Mouse (Mus musculus) thymus, postnatal 36 days (tissue): ENCODE measurements around the gene March1.
A peak's percentile ranks its signal among the peaks of the same experiment; 100 is the strongest.

Experiments
- DNase-seq, 2 experiments: peaks; one replicate each; pipeline ENCODE4 v3.0.0; 2022; ENCODE audit warnings: mixed read lengths in 2 of 2

Gene March1

DNA sequence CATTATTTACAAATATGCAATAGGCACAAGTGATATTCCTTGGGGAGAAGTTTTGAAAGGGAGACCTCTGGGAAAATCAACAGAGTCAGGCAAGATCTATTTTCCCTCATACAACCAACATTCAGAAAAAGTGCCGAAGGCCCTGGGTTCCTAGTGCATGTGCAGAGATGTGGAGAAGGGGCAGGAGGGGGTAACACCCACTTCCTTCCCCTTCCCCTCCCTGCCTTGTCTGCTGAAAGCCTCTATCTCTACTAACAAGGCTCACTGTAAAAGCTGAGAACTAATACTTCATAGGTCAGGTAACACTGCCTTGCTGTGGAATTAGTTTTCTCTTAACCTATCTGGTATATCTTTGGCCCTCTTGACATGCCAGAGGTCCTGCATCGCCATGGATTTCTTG is 812.9 kb downstream of the March1 start:
- no peak for DNase-seq

DNA sequence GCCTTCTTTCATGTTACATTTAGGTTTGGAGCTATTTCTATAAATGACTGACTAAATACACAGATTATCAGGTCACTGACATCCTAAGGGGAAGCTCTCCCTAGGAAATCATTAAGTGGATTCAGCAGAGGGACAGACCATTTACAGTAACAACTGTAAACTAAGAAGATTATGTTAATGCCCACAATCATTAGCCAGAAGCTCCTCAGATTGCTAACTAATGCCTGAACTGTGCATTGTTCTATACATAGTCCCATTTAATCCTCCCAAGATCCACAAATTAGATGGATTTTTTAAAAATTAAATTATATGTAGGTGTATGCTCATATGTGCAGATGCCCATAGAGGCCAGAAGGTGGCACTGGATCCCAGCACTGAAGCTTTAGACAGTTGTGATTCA is 815.9 kb downstream of the March1 start:
- DNase-seq = no peak

DNA sequence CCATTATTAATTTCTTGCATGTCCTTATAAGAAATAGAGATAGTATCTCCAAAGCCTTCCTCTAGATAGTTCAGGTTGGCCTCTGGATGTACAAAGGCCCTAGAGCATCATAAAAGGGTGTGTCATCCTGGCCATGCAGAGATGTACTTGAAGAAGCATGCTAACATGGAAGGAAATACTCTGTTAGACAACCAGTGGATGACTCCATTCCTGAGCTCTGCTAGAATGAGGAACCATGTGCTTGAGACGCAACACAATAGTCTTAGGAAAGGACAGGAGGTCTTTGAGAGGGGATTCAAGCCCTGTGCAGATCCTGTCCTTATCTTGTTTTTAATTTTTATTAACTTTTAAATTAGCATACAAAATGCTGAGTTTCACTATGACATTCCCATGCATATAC is 819.1 kb downstream of the March1 start:
- no peak for DNase-seq

DNA sequence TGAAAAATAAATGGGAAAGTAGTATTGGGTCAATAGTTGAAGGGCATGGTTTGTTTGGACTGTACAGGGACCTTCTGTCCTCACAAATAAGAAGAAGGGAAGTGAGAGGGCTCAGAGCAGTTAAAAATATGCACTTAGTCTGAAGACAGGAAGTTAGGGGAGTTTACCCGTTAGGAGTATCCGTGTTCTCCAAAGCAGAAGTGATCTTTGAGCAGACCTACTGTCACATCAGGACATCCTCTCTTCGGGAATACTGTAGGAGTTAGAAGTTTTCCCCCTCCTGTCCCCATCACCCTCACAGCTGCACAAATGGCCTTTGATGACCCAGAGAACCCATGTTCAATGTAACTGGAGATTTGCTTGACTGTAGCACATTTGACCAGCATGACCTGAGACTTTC is 820.2 kb downstream of the March1 start:
- no peak for DNase-seq

DNA sequence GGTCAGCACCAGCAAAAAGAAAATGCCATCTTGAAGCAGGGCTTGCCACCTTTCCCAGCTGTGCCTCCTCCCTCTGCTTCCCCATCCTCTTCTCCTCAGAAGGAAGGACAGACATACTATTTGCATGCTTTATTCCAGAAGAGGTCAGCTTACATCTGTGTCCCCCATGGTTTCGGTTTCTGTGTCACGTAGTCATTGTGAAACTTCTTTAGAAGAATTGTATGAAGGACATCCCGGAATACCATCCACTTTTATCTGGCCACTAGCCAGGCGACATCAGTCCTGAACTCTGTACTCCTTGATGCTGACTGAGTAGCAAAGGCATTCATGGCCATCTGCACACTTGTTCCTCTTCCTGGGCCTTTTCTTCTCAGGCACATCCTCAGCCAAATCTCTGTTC is 820.8 kb downstream of the March1 start:
- DNase-seq = no peak

DNA sequence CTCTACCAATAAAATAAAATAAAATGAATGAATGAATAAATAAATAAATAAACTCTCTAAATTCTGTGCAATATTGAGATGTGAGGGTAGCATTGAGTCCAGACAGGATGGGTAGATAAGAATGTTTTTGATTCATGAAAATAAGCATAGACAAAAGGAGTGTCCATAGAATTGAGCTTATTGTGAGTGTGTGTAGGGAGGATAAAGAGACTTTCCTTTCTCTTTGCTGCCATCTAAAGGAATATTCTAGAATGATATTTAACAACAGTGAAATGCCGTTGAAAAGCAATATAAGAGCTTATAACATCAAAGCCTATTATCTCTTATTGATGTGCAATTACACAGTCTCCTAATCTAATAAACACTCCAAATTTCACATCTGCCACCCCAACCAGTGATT is 823.4 kb downstream of the March1 start:
- DNase-seq = no peak

DNA sequence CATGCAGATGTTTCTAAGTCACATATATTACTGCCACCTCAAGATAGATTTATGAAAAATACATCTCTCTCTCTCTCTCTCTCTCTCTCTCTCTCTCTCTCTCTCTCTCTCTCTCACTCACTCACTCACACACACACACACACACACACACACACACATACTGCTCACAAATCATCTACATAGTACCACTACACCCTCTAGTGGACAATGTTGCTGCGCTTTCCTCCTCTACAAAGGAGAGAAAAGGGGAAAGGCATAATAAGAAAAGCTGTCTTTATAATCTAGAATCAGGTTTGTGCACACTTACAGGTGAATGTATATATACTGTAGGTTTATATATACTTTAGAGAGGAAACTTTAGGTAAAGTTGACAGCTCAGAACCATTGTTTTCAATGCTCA is 825.1 kb downstream of the March1 start:
- no peak for DNase-seq

DNA sequence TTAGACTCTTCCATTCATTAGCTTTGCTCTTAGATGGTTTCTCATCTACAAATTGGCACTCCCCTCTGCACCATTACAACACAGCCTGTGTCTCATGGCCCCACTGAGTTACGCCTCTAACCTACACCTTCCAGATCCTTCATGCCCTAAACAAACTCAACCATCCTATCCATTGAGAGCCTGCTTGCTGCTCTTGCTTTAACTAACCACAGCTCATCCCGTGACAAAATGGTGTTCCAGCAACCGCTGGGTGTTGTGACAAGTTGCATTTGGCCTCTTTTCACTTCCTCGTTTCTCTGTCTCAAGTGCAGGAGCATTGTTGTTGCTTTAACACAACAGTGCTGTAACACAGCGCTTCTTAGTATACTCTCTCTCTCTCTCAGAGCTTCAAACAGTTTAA is 826.4 kb downstream of the March1 start:
- DNase-seq = no peak

DNA sequence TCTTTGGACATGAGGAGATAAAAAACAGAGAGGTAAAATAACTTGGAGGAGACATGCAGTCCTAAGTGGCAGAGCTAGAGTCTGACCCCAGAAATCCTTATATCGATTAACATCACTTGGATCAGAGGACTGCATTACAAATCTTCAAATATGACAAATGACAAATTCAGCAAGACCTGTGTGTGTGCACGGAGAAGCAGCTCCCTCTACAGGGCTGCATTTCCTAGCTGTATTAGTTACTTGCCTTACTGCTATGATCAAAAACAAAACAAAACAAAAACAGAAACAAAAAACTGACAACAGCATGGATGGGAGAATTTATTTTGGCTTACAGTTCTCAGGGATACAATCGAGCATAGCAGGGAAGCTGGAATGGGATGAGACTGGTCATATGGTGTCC is 827.7 kb downstream of the March1 start:
- DNase-seq = no peak

DNA sequence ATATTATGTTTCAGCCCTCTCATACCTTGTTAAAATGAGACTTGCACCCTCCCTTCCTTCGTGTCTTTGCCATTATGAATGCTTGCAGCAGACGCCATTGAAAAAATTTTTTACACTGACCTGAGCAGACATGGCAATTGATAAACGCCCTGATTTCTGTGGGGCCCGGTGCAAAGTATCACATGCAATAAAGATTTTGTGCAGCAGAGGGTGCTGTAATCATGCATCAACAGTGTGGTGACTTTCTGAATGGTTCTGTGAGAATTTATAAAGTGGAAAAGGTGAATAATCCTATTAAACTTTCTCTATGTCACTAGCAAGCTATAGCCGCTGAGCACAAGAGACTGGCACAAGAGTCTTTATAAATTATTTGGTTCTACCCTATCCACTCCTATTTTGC is 833.0 kb downstream of the March1 start:
- peak in 1 of 2 experiments; percentile 4 for DNase-seq

DNA sequence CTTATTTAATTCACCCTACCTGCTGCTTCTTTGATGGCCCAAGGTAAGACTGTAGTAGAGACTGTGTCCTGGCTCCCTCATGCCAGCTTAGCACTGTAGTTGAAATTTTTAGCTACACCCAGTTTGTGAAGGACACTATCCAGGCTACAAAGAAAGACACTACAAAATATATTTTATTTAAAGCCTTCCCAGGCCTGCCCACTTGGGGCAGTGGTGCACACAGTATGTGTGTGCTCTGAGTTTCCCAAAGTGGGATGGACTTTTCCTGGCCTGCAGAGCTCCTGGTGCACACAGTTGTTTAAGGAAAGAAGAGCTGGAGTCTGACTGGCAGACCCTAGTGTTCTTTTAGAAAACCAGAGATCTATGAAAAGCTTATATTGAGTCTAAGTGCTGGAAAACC is 839.4 kb downstream of the March1 start:
- no peak for DNase-seq

DNA sequence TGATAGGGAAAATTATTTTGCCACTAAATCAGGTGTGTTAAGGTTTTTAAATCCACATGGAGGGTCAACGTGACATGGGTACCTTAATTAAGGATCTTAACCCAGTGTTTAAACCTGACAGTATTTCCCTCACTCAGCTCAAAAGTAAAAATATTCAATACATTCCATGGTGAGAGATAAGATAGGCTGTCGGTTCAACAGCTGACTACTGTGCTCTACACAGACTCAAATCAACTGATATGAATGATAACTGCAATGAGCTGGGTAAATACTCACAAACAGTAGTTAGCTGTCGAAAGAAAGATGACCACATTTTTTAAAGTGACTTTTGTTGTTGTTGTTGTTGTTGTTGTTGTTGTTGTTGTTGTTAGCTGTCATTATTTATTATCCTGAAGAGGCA is 852.1 kb downstream of the March1 start:
- no peak for DNase-seq

DNA sequence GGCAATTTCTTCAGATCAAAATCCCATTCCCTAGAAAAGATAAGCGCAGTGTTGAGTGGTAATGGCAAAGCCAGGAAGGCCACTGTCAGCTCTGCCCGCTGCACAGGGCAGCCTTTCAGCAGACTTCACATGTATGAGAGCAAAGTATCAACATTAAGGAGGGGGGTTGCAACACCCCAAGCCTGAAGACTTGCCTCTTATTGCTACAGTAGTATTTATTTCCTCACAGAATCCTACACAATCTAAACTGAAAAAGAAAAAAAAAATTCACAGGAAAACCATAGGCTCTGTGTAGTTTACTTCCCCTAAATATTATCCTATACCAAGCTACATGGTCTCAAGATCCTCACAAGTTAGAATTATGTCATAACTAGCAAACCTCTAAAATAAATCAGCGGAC is 859.2 kb downstream of the March1 start:
- DNase-seq = no peak

DNA sequence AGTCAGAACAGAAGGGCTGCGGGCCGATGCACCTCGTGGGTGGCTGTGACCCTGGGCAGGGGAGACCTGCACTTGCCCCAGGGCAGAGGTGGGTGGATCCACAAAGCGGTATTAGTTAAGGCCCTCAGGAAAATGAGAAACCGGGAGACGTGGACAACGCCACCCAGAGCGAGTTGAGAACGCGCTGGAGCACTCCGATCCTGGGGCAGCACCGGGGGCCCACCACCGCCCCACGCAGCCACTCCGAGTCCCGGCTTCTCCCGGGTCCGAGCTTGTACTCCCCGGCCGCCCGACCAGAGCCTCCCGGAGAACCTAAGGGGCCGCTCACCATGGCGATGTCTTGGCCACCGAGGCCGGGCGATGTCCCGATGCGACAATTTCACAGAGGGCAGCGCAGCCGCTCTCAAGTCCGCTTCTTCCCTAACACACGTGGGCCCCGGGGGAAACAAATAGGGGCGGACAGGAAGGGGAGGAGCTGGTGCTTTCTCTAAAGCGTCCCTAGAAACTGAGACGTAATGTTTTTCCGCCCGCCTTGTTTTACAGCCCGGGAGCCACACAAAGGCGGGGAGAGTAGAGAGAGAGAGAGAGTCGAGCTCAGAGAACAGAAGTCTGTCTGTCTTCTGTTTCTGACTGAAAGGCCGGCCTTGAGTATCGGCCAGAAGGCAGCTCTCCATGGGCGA is 868.5 kb downstream of the March1 start, which contains the start of gene Tma16:
Tma16 (minus strand) TSS at position 447 of the 680 bp plus-strand sequence.
- peak; percentile 69 to 73 for DNase-seq

DNA sequence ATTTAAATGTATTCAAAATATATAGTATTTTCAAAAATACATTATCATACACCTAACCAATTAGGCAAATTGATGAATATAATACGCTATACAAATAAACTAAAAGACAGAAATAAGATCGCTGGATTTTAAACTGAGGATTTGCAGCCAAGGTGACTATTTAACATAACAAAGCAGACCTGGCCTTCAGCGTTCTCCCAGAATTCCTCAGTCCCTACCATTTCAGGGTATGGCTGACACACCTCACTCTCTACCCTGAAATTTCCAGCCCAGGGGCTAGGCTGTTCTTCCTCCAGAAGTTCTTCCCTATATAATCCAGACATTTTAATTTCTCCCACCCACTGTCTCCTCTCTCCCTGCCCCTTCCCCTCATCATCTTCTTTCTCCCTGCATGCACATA is 870.9 kb downstream of the March1 start:
- DNase-seq = no peak

DNA sequence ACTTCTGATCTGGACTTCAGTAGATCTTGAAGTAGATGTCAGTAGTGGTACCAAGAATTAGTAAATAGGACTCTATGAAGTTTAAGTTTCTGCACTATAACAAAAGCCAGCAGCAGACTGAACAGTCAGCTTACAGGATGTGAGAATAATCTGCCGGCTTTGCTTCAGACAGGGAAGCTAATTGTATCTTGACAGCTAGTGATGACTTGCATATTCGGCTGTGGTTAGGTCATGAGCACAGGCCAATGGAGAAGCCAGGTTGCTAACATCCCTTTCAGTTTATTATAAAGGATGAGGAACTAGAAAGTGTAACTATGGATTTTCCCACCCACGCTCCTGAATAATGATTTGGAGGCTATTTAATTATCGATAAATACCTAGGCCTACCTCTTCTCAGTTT is 872.9 kb downstream of the March1 start:
- no peak for DNase-seq

DNA sequence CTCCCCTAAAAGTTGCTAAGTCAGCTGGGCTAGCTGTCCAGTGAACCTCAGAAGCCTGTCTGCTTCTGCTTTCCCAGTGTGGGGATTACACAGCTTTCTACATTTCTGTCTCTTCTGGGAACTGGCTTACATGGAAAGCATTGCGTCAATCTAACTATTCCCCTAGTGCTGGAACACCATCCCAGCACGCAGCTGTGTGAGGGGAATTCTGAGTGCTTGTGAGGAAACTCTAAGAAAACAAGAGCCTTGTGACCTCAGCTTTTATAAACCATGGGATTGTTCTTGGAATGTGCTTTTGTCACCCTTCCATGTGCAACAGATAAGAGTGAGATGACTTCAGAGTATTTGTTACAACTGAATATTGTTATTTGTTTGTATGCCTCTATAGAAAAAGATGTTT is 876.8 kb downstream of the March1 start:
- DNase-seq = no peak

DNA sequence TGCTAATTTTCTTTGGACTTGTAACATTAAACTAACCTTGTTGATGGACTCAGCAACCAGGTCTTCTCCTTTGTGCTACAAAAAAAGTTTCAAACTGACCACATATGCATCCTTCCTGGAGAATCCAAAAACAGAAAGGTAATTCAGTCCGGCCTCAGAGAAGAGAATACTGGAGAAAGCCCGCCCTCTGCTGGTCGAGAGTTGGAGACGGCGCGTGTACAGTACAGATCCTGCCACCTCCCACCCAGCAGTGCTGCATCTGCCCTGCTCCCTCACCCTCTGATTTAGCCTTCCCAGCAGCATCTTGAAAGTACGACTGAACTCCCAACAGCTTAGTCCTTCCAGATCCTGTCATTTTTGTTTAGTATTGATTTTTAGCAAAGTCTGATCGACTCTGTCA is 878.0 kb downstream of the March1 start:
- peak; percentile 44 to 64 for DNase-seq

DNA sequence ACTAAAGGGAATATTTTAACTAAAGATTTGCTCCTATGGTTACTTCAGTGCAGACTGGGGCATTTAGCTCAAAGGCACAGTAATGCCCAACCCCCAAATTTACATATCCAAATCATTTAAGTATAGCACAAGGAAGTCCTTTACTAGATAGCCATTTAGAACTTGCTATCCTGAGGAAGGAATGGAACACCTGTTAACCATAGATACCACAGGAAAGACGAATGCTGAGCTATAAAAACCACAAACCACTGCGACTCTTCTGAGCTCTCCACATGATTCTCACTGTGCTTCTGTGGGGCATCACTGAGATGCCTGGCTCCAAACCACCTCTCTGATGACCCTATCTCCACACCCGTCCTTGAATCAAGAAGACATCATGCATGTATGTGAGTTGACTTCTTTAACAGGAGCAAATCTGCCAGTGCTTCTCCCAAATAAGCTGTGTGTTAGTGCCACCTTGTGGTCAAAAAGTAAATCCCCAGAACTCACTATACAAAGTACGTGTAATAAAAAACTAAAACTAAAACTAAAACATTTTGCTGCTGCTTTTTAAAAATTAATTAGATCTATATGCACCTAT is 879.4 kb downstream of the March1 start:
- DNase-seq = no peak

DNA sequence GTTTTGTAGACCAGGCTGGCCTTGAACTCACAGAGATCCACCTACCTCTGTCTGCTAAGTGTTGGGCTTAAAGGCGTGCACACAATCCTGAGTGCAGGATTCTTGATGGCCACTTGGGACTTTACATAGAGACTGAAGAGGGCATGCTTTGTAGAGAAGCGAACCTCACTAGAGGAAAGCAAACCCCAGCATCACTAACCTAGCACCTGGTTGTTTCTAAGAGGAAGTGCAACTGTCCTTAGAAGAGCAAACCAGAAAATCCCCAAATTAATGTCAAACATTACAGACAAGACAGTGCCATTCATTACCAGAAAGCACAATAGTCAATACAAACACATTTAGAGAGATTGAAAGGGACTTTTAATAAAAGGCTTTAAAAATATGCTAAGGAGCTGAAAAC is 885.7 kb downstream of the March1 start:
- DNase-seq = no peak

DNA sequence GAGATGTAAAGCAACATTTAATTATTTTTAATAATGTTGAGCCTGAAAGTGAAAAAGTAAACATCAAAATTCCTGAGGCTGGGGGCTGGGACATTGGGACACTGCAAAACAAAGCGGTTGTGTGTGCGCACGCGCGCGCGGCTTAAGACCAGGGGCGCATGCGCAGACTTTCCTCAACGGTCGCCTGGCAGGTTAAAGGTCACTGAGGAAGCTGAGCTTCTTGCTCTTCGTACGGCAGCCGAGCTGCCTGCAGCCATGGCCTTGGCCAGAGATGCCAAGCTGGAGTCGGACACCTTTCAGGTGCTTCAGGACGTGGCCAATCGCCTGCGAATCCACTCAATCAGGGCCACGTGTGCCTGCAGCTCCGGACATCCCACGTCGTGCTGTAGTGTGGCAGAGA is 893.8 kb downstream of the March1 start, which contains the start of gene Tktl2:
Tktl2 (plus strand) TSS at position 220 of the 400 bp plus-strand sequence.
- DNase-seq = no peak

DNA sequence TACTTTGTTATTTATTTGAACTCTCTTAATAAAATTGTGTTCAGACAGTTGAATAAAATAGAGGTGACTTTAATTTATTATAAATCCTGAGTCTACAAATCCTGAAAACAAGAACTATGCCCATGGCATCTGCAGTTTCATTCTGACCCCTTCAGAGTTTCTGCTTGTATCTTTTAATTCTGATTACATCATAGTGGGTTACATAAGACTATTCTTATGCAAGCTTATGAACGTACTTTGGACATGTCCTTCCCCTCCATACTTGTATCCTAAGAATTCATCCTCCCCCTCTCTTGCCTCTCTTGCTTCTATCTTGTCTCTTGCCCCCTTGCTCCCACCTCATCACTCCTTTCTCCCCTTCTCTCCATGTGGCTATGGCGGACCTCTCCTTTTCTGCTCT is 901.4 kb downstream of the March1 start:
- DNase-seq = no peak

DNA sequence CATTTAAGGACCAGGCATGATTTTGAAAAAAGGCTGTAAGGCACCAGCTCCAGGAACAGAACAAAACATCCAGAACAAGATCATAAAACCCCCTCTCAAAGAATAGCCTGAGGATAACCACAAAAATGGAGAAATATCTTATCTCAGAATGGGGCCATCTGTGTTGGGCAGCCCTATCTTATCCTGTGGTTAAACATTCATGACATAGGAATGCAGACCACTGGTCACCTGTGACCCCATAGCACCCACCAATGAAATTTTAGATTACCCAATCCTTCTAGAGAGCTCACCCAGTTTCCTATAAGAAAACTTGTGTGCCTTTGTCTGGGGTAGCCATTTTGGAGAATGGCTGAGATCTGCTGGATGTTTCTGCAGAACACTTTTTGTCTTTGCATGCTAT is 902.9 kb downstream of the March1 start:
- no peak for DNase-seq
